Mouse (Mus musculus) E14TG2a.4 (cell line): ENCODE measurements around the gene Sgms1.
A peak's percentile ranks its signal among the peaks of the same experiment; 100 is the strongest.

Experiments used
- H3K27me3 ChIP-seq: 2 replicates; pipeline ENCODE4 v1.6.1; 2014; ENCODE audit warnings: low read length, control low read depth; ENCODE audit not compliant: insufficient read depth
- H3K36me3 ChIP-seq: 2 replicates; pipeline ENCODE4 v1.6.1; 2014; ENCODE audit warnings: low read length, control low read depth; ENCODE audit not compliant: insufficient read depth
- H3K4me1 ChIP-seq: replicated peaks from 2 replicates; pipeline ENCODE4 v1.6.1; 2014; ENCODE audit warnings: low read depth, low read length, control low read depth
- H3K4me3 ChIP-seq: replicated peaks from 2 replicates; pipeline ENCODE4 v1.5.1; 2014; ENCODE audit warnings: mild to moderate bottlenecking, low read length
- H3K9me3 ChIP-seq: 2 replicates; pipeline ENCODE4 v1.6.1; 2014; ENCODE audit warnings: low read length, control low read depth
- CTCF ChIP-seq: conservative IDR thresholded peaks from 2 replicates; pipeline ENCODE4 v1.5.1; 2014; ENCODE audit warnings: low read length
- NANOG ChIP-seq: IDR thresholded peaks from 2 replicates; pipeline ENCODE4 v1.6.1; 2014; ENCODE audit warnings: borderline replicate concordance, low read length, mixed read lengths
- POU5F1 ChIP-seq: IDR thresholded peaks from 2 replicates; pipeline ENCODE4 v1.6.1; 2014; ENCODE audit warnings: low read length, borderline replicate concordance

Sgms1 gene

DNA sequence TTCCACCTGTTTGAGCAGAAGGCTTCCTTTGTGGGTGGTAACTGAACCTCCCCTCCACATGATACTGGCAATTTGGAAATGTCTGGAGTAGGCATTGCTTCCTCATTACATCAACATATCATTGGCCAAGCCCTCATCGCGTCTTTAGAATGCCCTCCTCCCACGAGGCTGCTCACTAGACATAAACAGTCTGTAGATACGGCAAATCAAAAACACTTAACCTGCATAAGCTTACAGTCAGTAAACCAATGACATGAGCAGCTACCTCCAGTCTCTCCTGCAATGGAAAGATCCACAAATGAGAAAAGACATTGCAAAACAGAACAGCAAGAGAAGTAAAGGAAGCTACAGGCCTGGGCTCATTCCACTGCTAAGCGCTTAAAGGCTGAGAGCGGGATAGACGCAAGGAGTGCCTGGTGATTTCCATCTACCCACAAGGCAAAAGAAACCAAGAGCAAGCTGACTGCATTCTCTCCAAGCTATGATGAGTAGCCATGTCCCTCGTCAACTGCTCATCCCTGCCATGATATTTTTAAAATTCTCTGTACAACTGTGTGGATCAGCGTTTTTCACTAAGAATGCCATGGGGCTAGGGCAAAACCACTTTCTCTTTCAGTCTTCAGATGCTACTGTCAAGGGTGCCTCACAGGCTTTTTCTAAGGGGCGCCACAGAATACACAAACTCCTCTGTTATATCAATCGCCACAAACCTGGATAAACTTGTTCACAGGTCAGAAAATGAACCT is 117.9 kb downstream of the Sgms1 start:
- H3K4me1 ChIP-seq, result peaks cover 88% of the 10 kb centered on the region
- no peaks in the 10 kb centered on the region for H3K36me3 ChIP-seq
- peak overlapping the region; percentile 24 for H3K4me3 ChIP-seq
- no peak for TF ChIP-seq POU5F1
- no peak for TF ChIP-seq NANOG
- TF ChIP-seq CTCF, result no peak
- H3K27me3 ChIP-seq, result no peaks in the 10 kb centered on the region
- H3K9me3 ChIP-seq, result no peaks in the 10 kb centered on the region

DNA sequence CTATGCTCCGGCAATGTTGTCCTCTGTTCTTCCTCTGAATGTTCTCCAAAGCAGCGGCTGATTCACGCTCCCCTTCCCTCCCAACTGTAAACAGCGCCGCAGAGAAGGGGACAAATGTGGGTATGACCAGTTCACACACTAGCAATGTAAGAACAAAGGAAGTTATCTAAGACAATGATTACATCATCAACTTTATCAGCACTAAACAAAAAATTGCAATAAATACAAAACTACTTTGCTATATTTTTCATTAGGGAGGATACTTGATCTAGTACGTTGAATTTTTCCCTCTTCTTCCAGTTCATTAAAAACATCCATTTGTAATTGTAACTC is 119.7 kb downstream of the Sgms1 start:
- Histone ChIP-seq H3K36me3 (no peaks in the 10 kb centered on the region), H3K4me3 (no peak overlapping the region), H3K4me1 (peaks cover 79% of the 10 kb centered on the region), H3K27me3 (no peaks in the 10 kb centered on the region), H3K9me3 (no peaks in the 10 kb centered on the region)
- TF ChIP-seq POU5F1, result no peak
- no peak for TF ChIP-seq CTCF
- no peak for TF ChIP-seq NANOG

GRCm38 (mm10) chr19:32269141-32269843 is 120.2 kb downstream of the Sgms1 start:
- Histone ChIP-seq H3K4me1 (peaks cover 79% of the 10 kb centered on the region), H3K36me3 (no peaks in the 10 kb centered on the region), H3K4me3 (no peak overlapping the region), H3K9me3 (no peaks in the 10 kb centered on the region), H3K27me3 (no peaks in the 10 kb centered on the region)
- no peak for TF ChIP-seq POU5F1
- TF ChIP-seq NANOG, result no peak
- TF ChIP-seq CTCF, result no peak

DNA sequence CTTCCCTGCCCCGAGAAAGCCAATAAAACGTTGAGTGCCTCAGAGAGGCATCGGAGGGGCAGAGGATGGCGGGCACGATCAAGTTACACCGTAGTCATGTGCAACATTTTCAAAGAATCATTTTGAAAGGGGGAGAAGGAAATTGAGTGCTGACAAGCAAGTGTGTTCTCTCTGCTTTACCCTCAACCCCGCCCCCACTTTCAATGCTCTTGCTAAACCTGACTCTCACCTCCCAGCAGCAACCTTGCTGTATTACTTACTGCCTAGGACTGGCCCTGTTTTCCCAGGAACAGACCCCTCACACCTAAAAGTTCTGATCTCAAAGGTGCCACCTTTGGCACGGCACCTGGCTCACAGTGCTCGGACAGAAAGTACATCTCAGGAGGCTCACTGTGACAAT is 121.0 kb downstream of the Sgms1 start:
- no peak for TF ChIP-seq NANOG
- TF ChIP-seq CTCF, result no peak
- TF ChIP-seq POU5F1, result no peak
- peaks cover 81% of the 10 kb centered on the region for H3K4me1 ChIP-seq
- H3K27me3 ChIP-seq, result no peaks in the 10 kb centered on the region
- H3K4me3 ChIP-seq, result no peak overlapping the region
- H3K36me3 ChIP-seq, result no peaks in the 10 kb centered on the region
- H3K9me3 ChIP-seq, result no peaks in the 10 kb centered on the region

DNA sequence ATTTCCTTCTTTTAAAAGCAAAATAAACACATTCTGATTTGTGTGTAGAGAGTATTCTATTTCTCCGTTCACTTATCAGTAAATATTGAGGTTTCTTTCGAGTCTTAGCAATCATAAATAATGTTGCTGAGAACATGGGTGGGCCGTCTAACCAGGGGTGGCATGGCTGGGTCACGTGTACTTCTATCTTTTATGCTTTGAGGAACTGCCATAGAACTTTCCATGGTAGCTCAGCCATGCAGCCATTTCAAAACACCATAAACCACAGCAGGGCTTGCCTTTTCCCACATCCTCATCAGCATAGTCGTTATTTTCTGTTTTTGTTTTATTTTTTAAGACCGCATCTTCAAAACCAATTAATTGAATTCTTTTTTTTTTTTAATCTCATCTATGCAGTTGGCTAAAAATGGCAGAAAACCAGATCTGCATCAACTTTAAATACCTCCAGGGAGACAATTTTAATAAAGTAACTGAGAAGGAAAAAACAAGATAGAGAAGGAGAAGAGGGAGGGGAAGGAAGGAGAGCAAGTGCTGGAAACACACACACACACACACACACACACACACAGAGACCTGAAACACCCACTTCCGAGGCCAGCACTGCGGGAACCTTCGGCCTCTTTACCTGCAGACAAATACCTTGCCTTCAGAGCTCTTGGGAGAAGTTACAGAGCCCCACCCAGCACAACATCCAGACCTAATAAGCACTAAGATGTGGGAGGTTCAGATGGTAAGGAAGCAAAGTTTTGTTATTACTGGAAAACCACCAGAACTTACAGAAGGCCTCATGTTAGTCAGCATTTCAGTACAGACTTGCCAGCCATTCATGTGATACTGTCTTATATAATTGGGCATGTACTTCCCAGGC is 122.9 kb downstream of the Sgms1 start:
- H3K9me3 ChIP-seq, result no peaks in the 10 kb centered on the region
- peaks cover 79% of the 10 kb centered on the region for H3K4me1 ChIP-seq
- no peak overlapping the region for H3K4me3 ChIP-seq
- TF ChIP-seq NANOG (no peak), CTCF (no peak), POU5F1 (no peak)
- no peaks in the 10 kb centered on the region for H3K27me3 ChIP-seq
- H3K36me3 ChIP-seq, result no peaks in the 10 kb centered on the region

DNA sequence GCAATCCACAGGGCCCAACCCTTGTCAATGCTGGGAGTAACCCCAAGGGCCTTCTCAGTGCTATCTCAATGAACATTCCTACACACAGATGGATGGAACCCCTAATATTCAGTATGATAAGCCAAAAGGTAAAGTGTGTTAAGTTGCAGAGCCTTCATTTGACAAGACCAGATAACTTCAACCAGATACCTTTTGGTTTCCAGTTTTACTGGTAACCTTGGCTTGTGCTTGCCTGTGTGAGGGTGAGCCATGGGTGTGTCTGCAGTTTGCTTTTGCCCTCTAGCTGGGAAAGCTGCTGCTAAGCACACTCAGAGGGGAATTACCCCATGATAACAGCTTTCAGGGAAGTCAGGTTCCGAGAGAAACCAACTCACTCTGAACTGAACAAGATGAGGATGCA is 125.8 kb downstream of the Sgms1 start:
- Histone ChIP-seq H3K27me3 (no peaks in the 10 kb centered on the region), H3K9me3 (no peaks in the 10 kb centered on the region), H3K4me1 (peaks cover 81% of the 10 kb centered on the region), H3K36me3 (no peaks in the 10 kb centered on the region), H3K4me3 (no peak overlapping the region)
- TF ChIP-seq NANOG (no peak), CTCF (no peak)

- H3K27me3 ChIP-seq, result no peaks in the 10 kb centered on the region
- H3K4me1 ChIP-seq, result peaks cover 82% of the 10 kb centered on the region
- TF ChIP-seq CTCF, result no peak
- no peak for TF ChIP-seq POU5F1
- no peak for TF ChIP-seq NANOG
- H3K36me3 ChIP-seq, result no peaks in the 10 kb centered on the region
- no peaks in the 10 kb centered on the region for H3K9me3 ChIP-seq
- no peak overlapping the region for H3K4me3 ChIP-seq
Measured at GRCm38 (mm10) chr19:32262805-32263572, 126.5 kb downstream of the Sgms1 start.
